Mouse (Mus musculus) adrenal gland, adult 18-20 months (tissue): ENCODE measurements around the gene Bri3bp. TPM values are rescaled to one million over a fixed set of nuclear protein-coding genes. Genes with fewer than 3 reads are reported as not detected.
"Not testable (repeated sequence)": the region's sequence is repeated elsewhere in the genome, so short reads cannot be mapped to it uniquely, and the experiment has no call there.

Experiments
- DNase-seq, 2 experiments: peaks; one replicate each; pipeline ENCODE4 v3.0.0; 2021 to 2022; ENCODE audit warnings: low spot score in 2 of 2
- long read RNA-seq, 2 experiments: library from polyadenylated mRNA; stranded (forward); transcript quantifications; one replicate each; pipeline ENCODE4 v2.0.0; 2021
- total RNA-seq, 2 experiments: library from RNA; stranded (reverse); gene quantifications; 1 replicate in 1 of 2; 2 replicates in 1 of 2; pipeline ENCODE4 v1.2.3; 2021

Bri3bp gene
- total RNA-seq = 10 to 100 TPM; 18.7 to 32.1 TPM
- long read RNA-seq, experiment 1, full-length matches to known transcripts = 9 of 9 reads
- long read RNA-seq, experiment 1, partial matches to known transcripts = 0 of 9 reads
- long read RNA-seq, experiment 1, other reads (novel, unspliced or antisense) = 0 of 9 reads
- long read RNA-seq, experiment 2, full-length matches to known transcripts = 33 of 34 reads
- long read RNA-seq, experiment 2, partial matches to known transcripts = 0 of 34 reads
- long read RNA-seq, experiment 2, other reads (novel, unspliced or antisense) = 1 of 34 reads

DNA sequence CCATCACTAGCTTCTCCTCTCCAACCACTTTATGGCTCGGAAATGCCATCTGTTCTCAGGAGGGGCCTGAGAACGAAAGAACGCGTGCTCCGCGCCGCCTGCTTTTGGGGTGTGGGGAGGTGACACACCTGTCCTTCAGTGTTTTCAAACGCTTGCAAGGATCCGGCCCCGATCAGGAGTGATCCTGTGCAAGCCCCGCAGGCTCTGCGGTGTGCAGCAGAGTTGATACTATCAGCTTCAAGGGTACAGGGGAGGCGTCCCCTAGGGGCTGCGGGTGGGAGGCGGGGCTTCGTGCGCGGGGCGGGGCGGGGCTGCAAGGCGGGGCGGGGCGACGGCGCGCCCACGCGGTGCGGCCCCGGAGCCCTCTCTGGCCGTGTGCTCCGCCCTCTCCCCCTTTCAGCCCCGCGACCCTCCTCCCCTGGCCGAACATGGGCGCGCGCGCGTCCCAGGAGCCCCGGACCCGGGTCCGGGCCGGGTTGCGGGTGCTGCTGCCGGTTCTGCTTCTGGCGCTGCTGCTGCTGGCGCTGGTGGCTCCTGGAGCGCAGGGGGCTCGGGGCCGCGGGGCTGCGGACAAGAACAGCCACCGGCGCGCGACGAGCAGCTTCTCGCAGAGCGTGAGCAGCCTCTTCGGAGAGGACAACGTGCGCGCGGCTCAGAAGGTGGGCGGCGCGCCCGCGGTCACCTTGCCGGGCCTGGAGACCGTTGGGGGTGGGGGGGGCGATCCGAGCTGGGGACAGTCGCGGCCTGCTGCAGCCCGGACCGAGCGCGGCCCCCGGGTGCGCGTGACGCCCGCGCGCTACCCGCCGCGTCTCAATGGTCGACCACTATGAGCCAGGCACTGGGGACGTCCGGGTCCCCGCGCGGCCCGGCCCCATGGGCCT, at the start of gene Bri3bp:
Bri3bp (plus strand) TSS at position 335 of the 881 bp plus-strand sequence.
- peak; percentile 56 to 58 for DNase-seq

DNA sequence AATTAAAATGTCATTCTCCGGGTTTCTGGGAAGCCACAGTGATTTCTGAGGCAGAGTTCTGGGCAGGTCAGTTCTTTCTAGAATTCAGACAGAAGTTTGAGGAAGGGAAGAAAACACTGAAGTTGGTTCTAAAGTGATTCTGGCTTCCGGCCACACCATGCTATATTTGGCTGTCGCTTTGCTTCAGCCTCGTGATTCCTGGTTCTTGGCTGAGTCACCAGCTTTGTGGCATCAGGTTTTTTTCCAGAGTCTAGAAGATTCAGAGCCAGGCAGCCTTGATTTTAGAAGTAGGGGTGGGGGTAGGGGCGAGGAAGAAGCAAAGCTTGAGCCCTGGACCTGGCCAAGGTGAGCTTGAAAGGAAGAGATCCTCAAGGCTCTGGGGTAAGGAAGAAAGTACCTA, 49.8 kb upstream of the Bri3bp start:
- DNase-seq = peak; percentile 63 to 70

DNA sequence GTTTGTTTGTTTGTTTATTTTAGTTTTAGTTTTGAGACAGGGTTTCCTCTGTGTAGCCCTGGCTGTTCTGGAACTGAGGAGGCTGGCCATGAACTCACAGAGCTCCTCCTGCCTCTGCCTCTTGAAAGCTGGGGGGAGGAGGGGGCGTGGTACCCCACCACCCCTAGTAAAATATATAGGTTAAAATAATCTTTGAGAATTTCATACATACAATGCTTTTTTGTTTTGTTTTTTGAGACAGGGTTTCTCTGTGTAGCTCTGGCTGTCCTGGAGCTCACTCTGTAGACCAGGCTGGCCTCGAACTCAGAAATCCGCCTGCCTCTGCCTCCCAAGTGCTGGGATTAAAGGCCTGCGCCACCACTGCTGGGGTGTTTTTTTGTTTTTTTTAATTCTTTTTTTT, 49.2 kb upstream of the Bri3bp start:
- not testable (repeated sequence) for DNase-seq

DNA sequence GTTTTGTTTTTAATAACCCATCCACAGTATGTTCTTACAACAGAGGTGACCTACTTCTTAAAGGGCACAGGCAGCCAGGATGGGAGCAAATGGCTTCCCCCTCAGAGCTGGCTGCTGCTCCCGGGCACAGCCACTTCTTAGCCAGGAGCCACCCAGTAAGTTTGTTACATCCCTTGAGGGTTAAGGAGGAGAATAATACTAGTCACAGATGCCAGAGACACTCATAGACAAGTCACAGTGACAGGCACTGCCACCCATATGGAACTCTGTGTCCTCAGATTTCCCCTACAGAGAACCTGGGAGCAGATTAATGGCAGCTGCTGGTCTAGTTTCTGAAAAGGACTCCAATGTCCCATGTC, 48.8 kb upstream of the Bri3bp start:
- no peak for DNase-seq

DNA sequence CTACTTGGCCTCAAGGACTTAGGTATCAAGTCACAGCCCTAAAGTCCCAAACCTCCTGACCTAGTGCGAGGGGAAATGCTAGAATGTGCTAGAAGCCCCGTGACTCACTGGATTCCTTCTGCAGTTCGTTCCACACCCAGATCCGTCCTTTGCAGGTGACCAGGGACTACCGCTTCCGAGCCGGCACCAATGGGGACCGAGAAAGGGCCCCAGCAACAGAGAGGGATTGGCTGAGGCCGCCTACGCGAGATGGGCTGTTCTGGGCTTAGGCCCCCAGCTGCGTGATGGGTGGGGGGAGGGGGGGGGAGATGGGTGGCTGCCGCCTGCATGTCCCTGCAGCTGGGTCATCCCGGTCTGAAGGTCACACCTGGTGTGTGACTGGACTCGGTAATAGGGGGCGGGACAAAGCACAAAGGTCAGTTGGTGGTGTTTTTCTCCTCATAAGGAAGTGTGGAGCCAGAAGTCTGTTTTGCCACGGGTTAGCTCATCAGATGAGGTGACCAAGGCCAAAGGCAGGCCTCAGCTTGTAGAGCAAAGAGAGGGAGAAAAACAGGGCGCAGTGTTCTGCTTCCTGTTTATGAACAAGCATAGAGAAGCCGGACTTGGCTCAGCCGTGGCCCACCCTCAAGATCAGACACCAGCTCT, 48.3 kb upstream of the Bri3bp start:
- peak; percentile 93 to 94 for DNase-seq

DNA sequence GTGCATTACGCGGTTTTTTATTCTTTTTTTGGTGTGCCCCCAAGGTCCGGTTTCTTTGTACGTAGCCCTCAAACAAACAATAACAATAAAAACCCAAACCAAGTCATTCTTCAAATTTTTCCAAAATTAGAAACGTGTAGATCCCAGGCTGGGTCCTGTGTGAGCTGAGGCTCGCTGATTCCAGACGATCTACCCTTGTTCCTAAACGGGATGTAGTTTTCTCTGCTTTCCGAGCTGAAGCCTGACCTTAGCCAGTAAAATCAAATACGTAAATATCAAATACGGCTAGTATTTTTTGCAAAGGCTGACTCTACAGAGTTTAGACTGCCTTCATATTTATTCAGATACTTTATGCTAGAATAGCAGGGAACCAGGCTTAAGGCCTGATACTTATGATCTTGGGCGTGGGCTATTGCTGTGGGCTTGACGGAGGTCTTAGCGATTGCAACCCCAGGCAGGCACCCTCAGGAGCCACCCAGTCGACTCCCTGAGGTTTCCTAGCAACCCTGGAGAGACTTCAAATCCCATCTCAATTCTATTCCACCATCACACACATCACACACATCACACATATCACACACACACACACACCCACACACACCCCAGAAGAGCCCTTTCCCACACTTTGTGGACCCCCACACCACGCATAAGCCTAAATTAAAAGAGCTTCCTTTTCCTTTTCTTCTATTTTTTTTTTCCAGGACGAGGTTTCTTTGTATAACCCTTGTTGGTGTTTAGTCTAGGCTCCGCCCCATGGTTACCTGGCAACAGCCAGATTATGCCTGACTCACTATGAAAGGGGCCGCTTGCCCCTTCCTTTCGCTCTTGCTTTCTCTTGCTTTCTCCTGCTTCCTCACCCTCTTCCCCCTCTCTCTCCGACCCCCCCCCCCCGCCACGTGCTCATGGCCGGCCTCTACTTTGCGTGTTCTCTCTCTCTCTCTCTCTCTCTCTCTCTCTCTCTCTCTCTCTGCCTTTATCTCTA, 47.5 kb upstream of the Bri3bp start:
- peak in 1 of 2 experiments; percentile 64 for DNase-seq

DNA sequence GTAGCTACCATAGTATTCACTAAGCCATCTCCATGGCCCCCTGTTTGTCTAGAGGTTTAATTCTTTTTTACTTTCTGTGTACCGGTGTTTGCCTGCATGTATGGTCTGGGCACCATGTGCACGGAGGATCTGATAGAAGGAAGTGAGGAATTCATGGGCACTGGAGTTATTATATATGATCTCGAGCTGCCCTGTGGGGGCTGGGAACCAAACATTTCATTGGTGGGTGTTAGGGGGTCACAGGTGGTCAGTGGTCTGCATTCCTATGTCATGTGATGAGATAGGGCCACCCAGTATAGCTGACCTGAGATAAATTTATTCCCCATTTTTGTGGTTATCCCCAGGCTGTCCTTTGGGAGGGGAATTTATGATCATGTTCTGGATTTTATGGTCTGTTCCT, 46.4 kb upstream of the Bri3bp start:
- no peak for DNase-seq

DNA sequence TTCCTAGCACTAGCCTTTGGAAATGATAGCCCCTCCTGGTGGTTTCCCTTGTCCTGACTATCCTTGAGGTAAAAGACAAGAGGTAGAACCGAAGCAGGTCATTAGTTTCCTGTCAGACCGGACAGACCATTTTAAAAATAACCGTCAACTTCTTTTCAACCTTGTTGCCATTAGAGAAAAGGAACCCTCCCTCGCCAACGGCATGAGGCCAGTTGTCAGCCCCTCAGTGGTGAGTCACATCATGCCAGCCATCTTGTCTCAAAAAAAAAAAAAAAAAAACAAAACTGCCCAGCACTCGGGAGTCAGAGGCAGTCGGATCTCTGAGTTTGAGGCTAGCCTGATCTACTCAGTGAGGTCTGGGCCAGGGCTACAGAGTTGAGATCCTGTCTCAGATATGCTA, 40.5 kb upstream of the Bri3bp start:
- no peak for DNase-seq

DNA sequence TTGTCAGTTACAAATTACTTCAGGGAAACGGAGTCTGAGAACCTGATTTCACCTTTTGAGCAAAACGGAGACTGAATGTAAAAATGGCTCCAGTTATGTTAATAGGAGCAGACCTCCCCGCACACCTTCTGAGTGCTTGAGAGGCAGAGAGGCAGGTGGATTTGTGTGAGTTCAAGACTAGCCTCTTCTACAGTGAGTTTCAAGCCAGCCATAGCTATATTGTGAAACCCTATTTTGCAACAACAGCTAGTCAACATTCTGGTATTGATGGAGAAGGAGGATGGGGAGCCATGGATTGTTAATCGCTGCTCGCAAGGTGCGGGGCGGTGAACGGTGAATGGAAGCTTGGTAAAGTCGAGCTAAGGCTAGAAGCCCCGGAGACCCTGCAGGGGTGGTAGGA, 38.9 kb upstream of the Bri3bp start:
- no peak for DNase-seq

DNA sequence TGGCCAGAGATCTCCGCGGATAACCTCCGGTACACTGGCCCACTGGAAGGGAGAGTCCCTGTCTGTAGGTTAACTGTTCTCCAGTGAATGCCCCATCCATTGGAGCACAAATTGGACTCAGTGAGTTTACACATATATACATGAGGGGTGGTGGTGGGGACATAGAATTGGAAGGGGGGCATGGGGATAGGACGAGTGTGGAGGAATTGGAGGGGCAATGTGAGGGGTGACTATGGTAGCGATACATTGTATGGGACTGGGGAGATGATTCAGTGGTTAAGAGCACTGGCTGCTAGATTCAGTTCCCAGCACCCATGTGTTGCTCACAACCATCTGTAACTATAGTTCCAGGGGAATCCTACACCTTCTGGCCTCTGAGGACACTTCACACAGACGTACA, 38.4 kb upstream of the Bri3bp start:
- no peak for DNase-seq

DNA sequence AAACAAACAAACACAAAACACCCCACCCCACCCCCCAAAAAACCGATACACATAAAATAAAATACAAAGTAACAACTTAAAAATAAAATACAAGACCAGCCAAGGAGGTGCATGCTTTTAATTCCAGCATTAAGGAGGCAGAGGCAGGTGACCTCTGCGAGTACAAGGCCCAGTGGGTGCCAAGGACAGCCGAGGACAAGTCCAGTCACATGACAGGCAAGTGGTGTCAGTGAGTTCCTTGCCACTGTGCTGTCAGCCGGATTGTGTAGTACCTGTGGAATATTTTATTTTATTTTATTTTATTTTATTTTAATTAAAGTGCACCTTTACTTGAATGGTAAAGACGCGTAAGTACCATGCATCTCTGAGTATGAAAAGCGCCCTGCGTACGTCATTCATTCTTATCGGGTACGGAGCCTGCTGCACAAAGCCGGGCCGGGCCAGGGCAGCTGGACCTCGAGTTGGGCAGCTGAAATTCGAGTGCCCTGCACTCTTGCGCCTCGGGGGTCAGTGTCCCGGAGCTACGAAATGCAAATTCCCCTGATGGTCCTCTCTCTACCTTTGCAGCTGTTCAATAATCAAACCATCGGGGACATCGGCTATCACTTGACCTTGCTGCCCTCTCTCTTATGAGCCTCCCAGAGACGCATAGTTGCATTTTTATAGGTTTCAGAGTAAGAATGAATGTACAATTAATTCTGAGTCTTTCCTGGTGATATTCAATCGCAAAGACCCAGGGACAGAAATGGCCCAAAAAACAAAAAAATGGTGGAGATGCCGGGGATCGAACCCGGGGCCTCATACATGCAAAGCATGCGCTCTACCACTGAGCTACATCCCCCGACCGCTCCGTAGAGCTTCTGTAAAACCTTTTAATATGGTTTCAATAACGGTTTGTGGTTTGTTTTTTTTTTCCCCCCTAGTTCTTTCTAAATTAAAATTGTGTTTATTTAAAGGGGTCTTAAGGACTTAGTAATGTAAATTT, 37.6 kb upstream of the Bri3bp start:
- peak; percentile 75 to 83 for DNase-seq

DNA sequence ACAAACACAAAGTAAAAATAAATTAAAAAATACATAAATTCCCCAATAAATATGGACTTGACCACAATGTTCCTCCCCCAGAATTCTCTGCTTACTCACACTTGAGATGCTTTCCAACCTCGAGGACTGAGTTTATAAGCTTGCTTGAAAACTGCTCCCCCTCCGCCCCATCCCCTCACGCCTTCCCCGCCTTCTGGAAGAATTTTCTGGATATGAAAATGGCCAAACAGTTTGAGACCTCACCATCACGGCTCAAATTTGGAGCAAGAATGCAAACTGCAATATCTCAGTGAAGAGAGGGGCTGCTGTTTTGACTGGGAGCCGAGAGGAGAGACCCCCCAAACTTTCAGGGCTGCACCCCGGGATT, 36.8 kb upstream of the Bri3bp start:
- DNase-seq = no peak

DNA sequence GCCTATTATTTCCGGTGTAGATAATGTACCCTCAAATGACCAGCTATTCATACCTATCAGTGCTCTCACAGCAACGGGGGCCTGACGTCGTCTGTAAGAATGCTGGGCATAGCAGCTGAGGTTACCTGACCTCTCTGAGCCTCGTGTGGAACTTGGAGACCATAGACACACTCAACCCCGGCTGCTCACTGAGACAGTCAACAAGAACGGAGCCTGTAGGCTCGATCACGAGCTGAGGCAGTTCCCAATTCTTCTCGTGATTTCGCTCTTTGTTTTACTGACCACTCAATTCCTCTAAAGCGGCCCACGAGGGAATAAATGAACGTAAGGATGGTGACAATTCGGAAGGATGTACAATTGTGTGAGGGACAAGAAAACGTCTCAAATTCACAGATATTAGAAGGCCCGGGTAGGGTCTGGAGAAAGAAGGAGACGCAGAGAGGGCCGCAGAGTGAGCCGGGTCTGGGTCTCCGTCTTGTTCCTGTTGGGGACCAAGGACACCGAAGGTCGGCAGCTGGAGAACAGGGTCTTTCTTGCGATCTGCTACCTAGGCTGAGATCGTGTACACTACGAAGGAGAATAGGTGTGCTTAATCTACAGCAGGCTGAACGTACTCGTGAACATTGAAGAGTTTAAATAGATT, 36.3 kb upstream of the Bri3bp start:
- no peak for DNase-seq

DNA sequence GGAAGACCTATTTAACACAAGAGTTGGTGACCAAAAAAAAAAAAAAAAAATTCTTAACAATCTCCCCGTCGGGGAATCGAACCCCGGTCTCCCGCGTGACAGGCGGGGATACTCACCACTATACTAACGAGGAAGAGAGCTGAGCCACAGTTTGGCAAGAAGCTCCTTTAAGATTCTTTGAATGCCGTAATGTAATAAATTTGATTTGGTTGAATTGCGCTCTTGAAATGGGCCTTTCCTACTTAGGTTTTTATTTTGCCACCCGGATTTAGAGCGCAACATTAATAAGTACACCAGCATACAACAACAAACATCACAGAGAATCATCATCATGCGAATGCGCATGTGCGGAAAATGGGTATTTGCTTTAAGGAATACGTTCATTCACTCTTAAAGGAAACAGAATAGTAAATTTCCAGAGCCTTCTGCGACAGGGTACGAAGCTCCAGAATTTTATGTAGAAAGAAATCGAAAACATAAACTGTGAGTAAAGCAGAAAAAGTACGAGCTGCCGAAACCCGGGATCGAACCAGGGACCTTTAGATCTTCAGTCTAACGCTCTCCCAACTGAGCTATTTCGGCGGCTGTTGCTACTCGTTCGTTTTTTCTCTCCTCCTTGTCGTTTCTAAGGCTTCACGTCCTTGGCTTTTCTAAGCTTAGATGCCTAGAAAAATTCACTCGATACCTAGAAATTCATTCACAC, 35.7 kb upstream of the Bri3bp start:
- DNase-seq = peak; percentile 87 to 95

DNA sequence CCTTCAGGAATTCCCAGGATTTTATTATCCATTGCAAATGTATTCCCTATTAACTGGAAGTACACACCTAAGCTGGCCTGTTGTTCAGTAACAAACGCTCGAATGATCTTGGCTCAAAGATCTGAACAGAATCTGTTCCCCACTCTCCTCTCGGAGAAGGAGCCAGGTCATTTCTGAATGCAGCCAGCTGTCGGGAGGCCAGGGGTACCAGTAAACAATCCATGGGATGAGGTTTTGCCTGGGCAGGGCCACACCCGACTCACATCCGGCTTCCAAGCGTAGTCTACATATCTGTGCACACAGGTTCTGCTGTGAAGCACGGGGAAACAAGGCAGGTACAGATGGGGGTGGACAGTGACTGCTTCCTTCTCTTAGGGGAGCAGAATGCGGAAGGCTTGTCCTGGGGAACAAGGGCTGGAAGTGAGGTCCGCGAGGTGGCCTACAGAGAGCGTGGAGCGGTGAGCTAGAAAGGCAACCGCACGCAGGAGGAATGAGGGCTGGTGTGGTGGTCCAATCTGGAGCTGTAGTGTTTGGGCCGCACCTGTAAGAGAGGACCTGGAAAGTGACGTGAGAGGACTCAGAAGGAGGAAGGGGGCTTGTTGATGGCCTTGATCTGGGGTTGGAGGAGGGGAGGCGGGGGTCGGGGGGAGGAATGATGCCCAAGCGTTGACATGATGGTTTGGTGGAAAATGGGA, 34.9 kb upstream of the Bri3bp start:
- peak; percentile 60 to 67 for DNase-seq

DNA sequence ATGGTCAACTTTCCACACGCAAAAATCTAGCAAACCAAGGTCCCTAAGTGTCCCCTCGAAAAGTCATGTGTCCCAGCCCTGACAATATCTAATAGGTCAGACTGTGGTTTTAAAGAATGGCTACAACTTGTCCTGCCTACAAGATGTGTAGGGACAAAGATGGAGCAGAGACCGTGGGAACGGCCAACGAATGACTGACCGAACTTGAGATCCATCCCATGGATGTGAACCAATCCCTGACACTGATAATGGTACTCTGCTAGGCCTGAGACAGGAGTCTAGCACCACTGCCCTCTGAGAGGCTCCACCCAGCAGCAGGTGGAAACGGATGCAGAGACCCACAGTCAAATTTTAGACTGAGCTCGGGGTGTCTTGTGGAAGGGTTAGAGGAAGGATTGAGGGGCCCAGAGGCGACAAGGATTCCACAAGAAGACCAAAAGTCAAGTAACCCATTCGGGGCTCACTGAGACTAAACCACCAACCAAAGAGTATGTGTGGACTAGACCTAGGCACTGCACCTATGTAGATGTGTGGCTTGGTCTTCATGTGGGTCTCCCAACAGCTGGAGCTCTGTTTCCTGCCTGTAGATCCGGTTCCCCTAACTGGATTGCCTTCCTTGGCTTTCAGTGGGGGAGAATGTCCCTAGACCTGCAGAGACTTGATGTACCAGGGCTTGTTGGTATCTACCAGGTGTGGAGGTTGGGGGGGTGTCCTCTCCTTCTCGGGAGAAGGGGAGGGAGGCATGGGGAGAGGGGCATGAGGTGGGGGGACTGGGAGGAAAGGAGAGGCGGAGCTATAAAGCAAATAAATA, 34.1 kb upstream of the Bri3bp start:
- no peak for DNase-seq
